Mouse (Mus musculus) lung, adult 2 months (tissue): ENCODE measurements around the gene Slpi. TPM values are rescaled to one million over a fixed set of nuclear protein-coding genes. Genes with fewer than 3 reads are reported as not detected.

Experiments
- DNase-seq: peaks from one replicate; pipeline ENCODE4 v3.0.0; 2022
- H3K4me1 ChIP-seq: fragments of 200-500 bp; 2 replicates; pipeline ENCODE4 v1.6.1; 2011; ENCODE audit warnings: low read length; ENCODE audit not compliant: control insufficient read depth, insufficient read depth
- H3K4me3 ChIP-seq: fragments of 200-500 bp; replicated peaks from 2 replicates; pipeline ENCODE3; 2011; ENCODE audit warnings: low read depth, mild to moderate bottlenecking, control low read depth, low read length; ENCODE audit errors: extremely low read depth
- CTCF ChIP-seq: fragments of 200-500 bp; IDR thresholded peaks from 2 replicates; pipeline ENCODE4 v1.5.1; 2011; ENCODE audit warnings: mild to moderate bottlenecking, low read length, control low read depth; ENCODE audit not compliant: insufficient read depth
- POLR2A ChIP-seq: fragments of 200-500 bp; IDR thresholded peaks from 2 replicates; pipeline ENCODE4 v1.6.1; 2011; ENCODE audit warnings: low read depth, mild to moderate bottlenecking, control low read depth, low read length, borderline replicate concordance; ENCODE audit errors: extremely low read depth
- WGBS: fragments of 180-500 bp; shearing (Covaris S2); methylation state at CpG from one replicate; pipeline ENCODE4 v1.1.7; 2018; 5-methylcytosine and 5-hydroxymethylcytosine counted together
- polyA plus RNA-seq: library from polyadenylated mRNA; depleted of rRNA; stranded (reverse); fragments of >200 nt; gene quantifications from 2 replicates; pipeline ENCODE4 v1.2.3, GENCODE M21; 2012

The Slpi gene
- polyA plus RNA-seq, 1 experiment = 662 TPM

- no peak for DNase-seq
- H3K4me1 ChIP-seq = no peaks in the 10 kb centered on the region; the same call in 1 of the 2 replicates
- no peak overlapping the region for H3K4me3 ChIP-seq
- 35% methylated on average over 11 of the region's 11 CpGs for WGBS
- TF ChIP-seq CTCF (no peak), POLR2A (no peak)
Measured at GRCm38 (mm10) chr2:164383656-164384399, 5.1 kb downstream of the Slpi start.

GRCm38 (mm10) chr2:164382971-164383370 lies 5.9 kb downstream of the Slpi start:
- TF ChIP-seq CTCF (no peak), POLR2A (no peak)
- DNase-seq = no peak
- Histone ChIP-seq H3K4me1 (no peaks in the 10 kb centered on the region; the same call in 1 of the 2 replicates), H3K4me3 (no peak overlapping the region)
- 55% methylated on average over 3 of the region's 3 CpGs for WGBS

- no peak for DNase-seq
- WGBS = 82% methylated on average over 8 of the region's 8 CpGs
- TF ChIP-seq POLR2A (no peak), CTCF (no peak)
- Histone ChIP-seq H3K4me1 (no peaks in the 10 kb centered on the region; the same call in 1 of the 2 replicates), H3K4me3 (no peak overlapping the region)
Measured at GRCm38 (mm10) chr2:164381726-164382125, 7.2 kb downstream of the Slpi start.

- WGBS = 72% methylated on average over 15 of the region's 15 CpGs
- no peak for DNase-seq
- no peak for TF ChIP-seq CTCF
- TF ChIP-seq POLR2A = no peak
- H3K4me3 ChIP-seq = no peak overlapping the region
- H3K4me1 ChIP-seq = no peaks in the 10 kb centered on the region; the same call in 1 of the 2 replicates
Measured at GRCm38 (mm10) chr2:164377478-164378426, 11.1 kb downstream of the Slpi start.

GRCm38 (mm10) chr2:164373187-164373586 lies 15.7 kb downstream of the Slpi start:
- Histone ChIP-seq H3K4me3 (no peak overlapping the region), H3K4me1 (no peaks in the 10 kb centered on the region; the same call in 1 of the 2 replicates)
- DNase-seq = no peak
- TF ChIP-seq CTCF (no peak), POLR2A (no peak)
- WGBS = 14% methylated on average over 4 of the region's 4 CpGs

- WGBS = 13% methylated on average over 3 of the region's 3 CpGs
- no peak for DNase-seq
- H3K4me3 ChIP-seq = no peak overlapping the region
- TF ChIP-seq POLR2A (no peak), CTCF (no peak)
- no peaks in the 10 kb centered on the region; the same call in 1 of the 2 replicates for H3K4me1 ChIP-seq
Measured at GRCm38 (mm10) chr2:164372408-164373053, 16.4 kb downstream of the Slpi start.

- TF ChIP-seq POLR2A (no peak), CTCF (no peak)
- no peak for DNase-seq
- 67% methylated on average over 3 of the region's 3 CpGs for WGBS
- no peak overlapping the region for H3K4me3 ChIP-seq
- H3K4me1 ChIP-seq = no peaks in the 10 kb centered on the region; the same call in 1 of the 2 replicates
Measured at GRCm38 (mm10) chr2:164371371-164371770, 17.5 kb downstream of the Slpi start.

GRCm38 (mm10) chr2:164368620-164369105 lies 20.2 kb downstream of the Slpi start:
- no peaks in the 10 kb centered on the region; the same call in 1 of the 2 replicates for H3K4me1 ChIP-seq
- no peak overlapping the region for H3K4me3 ChIP-seq
- DNase-seq = no peak
- WGBS = 49% methylated on average over 6 of the region's 6 CpGs
- TF ChIP-seq POLR2A (no peak), CTCF (no peak)

- TF ChIP-seq POLR2A (no peak), CTCF (no peak)
- WGBS = 30% methylated on average over 3 of the region's 3 CpGs
- Histone ChIP-seq H3K4me1 (no peaks in the 10 kb centered on the region), H3K4me3 (no peak overlapping the region)
- no peak for DNase-seq
Measured at GRCm38 (mm10) chr2:164366947-164367346, 21.9 kb downstream of the Slpi start.
